Mouse (Mus musculus) left cerebral cortex, adult 2 months (tissue): ENCODE results near the gene Cemip. TPM values are rescaled to one million over a fixed set of nuclear protein-coding genes. Genes with fewer than 3 reads are reported as not detected.
A peak's percentile ranks its signal among the peaks of the same experiment; 100 is the strongest.

Source experiments
- DNase-seq, 2 experiments: peaks; one replicate each; pipeline ENCODE4 v3.0.0; 2021 to 2022; ENCODE audit warnings: low spot score in 2 of 2, mixed read lengths in 1 of 2; ENCODE audit errors: extremely low spot score in 1 of 2
- H3K27ac ChIP-seq: fragments of 200-600 bp; 2 replicates; pipeline ENCODE4 v1.8.1; 2022
- H3K4me3 ChIP-seq: fragments of 200-600 bp; 2 replicates; pipeline ENCODE4 v1.8.1; 2022
- CTCF ChIP-seq: fragments of 200-600 bp; IDR thresholded peaks from 2 replicates; pipeline ENCODE4 v1.8.1; 2022; ENCODE audit warnings: antibody characterized with exemption, mild to moderate bottlenecking, moderate library complexity
- intact Hi-C: fragments of 180-260 bp; cut with DNase I; formaldehyde crosslinking; loops from one replicate; pipeline ENCODE4 v1.15.1; 2025
- total RNA-seq, 2 experiments: library from RNA; stranded (reverse); gene quantifications; 2 replicates each; pipeline ENCODE4 v1.2.3; 2021

Gene Cemip
- total RNA-seq, 2 experiments from 2014 or later = 16.3 to 16.9 TPM

- intact Hi-C loops = loop anchor here (2.0 kb wide), 1 partner anchor 69 kb away; no protein-coding TSS in a partner anchor
- peak; percentile 56 to 71 for DNase-seq
- no peak for TF ChIP-seq CTCF
- Histone ChIP-seq H3K4me3 (peak overlapping the region; percentile 78), H3K27ac (peak overlapping the region; percentile 97)
These were observed 202.9 kb downstream of the Cemip start for GRCm38 (mm10) chr7:83883276-83884020.

Other genes starting within 250 kb of the Cemip start
- gene Tlnrd1, start 202.2 kb downstream of the Cemip start, total RNA-seq = 10 to 100 TPM; 22.8 to 26.9 TPM
- gene Mesd, start 202.0 kb downstream of the Cemip start, total RNA-seq = 10 to 100 TPM; 53.5 to 60.4 TPM
- 10 to 100 TPM; 33.3 to 37.6 TPM for gene Abhd17c, start 65.4 kb upstream of the Cemip start, total RNA-seq